Mouse (Mus musculus): ENCODE data around the gene Neurl2.
A peak's percentile ranks its signal among the peaks of the same experiment; 100 is the strongest.

Gene Neurl2

GRCm38 (mm10) chr2:164785481-164786387 is 47.5 kb downstream of the Neurl2 start, which contains the start of gene Snx21:
TSS of gene Snx21 (plus strand) at chr2:164785823.
- DNase-seq (ENCODE audit: low spot score), result peak; percentile 59

GRCm38 (mm10) chr2:164784869-164785420 is 48.3 kb downstream of the Neurl2 start:
- no peak for DNase-seq (ENCODE audit: low spot score)

GRCm38 (mm10) chr2:164783926-164784581 is 49.2 kb downstream of the Neurl2 start:
- DNase-seq (ENCODE audit: low spot score), result no peak

GRCm38 (mm10) chr2:164781876-164782275 is 51.4 kb downstream of the Neurl2 start:
- DNase-seq (ENCODE audit: low spot score), result no peak

All from c-Kit-positive CD71-positive TER-119-positive erythroid progenitor cells, embryonic 14.5 days (primary cell).